Mouse (Mus musculus): ENCODE measurements around the gene Miip.

Miip gene

DNA sequence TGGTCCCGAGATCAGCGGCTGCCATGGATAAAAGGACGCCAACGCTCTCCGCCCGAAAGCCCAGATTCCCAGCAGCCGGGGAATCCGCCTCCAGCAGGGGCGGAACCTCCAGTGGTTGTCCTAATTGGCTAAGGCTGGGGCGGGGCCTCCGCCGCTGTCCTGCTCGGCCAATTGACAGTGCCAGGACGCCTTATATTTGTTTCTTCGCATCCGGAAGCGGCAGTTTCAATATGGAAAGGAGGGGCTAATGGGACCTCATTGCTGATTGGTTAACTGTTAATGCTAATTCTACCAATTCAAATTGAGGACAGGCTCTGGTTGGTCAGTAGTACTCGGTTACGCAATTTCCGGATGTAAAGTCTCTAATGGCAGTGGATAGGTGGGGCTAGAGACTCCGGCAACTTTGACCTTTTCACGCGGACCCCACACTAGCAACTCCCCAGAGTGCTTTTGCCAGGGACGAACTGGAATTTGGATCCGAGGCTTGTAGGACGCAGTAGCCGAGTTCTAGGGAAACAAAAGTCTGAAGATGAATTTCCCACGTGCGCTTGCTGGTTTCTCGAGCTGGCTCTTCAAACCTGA, at the start of gene Miip, which contains the start of gene Fv1:
Miip (minus strand) TSS at position 367 of the 582 bp plus-strand sequence.
Fv1 (plus strand) TSS at position 530 of the 582 bp plus-strand sequence.
- peak; percentile 98 for DNase-seq (ENCODE audit: low spot score in 2 of 2)

DNA sequence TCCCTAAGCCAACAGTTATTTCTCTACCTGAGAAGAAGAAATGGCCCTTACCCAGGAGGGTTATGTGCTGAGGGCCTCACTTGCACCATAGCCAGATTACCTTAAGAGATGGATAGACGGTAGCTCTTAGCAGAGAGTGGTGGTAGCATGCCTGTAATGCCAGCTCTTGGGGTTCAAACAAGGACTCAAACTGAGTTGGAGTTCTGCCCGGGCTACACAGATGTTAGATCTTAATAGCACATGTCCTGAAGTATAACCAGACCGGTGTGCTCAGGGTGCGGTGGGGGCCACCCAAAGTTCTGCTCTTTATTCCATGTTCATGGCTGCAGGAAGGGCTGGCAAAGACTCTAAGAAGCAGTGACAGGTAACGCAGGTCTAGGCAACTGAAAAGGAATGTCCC, 40.9 kb upstream of the Miip start:
- no peak for DNase-seq (ENCODE audit: low spot score in 2 of 2)

DNA sequence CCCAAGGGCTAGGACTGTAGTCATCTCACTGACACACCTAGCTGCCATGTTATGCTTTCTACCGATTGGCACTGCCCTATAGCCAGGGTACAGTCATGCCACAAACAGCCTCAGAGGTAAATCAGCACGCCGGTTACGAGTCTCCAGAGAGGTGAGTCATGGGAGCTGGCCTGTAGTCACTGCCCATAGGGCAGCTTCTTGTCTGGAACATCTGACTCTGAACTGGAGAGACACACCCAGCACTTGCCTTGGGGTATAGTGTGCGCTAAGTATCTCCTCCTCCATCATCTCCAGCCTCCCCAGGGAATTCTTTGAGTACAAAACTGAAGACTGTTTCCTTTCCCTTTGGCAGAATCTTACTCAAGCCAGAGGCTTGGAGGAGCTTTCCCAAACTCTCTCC, 37.6 kb upstream of the Miip start:
- DNase-seq (ENCODE audit: low spot score in 2 of 2), result no peak

DNA sequence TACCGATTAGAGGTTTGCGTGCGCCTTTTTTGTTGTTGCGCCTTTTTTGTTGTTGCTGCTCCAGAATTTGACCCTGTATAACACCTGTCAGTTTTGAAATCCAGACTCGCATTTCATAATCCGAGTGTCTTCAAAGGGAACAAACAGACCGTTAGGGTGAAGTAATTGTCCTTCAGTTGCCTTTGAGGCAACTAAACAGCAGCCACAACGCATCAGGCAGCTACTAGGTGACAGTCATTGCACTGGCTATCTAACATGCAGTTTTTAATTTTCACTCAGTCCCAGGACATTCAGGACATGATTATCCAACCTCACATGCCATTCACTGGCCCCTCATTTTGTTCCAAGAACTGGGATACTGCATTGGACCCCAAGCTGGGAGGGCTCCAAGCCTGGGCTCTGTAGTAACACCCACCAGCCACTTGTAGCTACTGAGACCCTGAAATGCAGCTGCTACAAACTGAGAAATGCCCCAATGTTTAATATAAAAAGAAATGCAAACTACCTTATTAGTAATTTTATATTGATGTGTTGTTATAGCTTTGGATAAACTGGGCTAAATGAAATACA, 36.6 kb upstream of the Miip start:
- DNase-seq (ENCODE audit: low spot score in 2 of 2), result no peak

DNA sequence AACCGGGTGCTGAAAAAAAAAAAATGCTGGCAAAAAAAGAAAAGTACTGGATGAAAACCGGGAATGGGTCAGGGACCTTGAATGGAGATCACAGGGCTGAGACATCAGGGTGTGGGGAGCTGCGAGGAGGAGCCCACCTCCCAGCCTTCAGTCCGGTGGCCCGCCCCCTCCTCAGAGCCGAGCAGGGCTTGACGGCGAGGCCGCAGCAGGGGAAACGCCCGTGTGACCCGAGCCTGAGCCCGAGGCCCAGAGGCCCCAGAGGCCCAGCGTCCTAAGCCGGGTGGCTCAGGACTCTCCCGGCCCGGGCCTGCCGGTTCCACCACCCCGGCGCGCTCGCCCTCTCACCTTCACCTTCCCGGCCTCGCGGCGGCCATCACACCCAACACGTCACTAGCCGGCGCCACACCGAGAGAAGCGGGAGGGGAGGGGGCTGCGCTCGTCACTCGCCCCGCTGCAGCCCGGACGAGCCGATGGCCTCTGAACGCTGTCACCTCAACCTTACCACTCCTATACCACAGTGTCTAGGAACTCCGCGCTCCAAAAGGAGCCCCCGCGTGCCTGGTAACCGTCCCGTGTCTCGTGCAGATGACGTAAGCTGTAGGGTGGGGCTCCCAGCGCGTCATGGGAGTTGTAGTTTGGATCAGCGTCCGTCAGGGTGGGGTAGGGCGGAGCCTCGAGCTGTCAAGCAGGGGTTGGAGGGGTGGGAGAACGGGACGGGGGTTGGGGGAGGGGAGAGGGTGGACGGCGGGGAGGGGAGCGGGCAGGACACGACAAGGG, 35.9 kb upstream of the Miip start, which contains the start of gene Mfn2:
Mfn2 (minus strand) TSS at position 392 of the 777 bp plus-strand sequence.
- peak; percentile 81 to 92 for DNase-seq (ENCODE audit: low spot score in 2 of 2)

DNA sequence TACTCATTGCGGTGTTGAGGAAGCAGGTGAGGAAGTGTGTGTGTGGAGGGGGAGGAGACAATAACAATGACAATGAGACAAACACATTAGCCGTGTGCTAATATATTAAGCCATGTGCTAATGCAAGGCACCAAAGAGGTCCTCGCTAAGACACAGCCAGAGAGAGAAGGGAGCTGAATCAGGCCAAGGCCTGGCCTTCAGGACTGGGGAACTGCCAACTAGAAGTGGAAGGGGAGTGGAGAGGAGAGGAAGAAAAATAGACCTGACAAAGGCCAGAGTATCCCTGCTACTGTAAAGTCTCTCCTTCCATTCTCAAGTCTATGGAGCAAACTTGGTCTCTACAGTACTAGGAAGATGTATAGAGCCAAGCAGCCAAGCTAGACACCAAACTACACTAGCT, 35.0 kb upstream of the Miip start:
- DNase-seq (ENCODE audit: low spot score in 2 of 2), result no peak

DNA sequence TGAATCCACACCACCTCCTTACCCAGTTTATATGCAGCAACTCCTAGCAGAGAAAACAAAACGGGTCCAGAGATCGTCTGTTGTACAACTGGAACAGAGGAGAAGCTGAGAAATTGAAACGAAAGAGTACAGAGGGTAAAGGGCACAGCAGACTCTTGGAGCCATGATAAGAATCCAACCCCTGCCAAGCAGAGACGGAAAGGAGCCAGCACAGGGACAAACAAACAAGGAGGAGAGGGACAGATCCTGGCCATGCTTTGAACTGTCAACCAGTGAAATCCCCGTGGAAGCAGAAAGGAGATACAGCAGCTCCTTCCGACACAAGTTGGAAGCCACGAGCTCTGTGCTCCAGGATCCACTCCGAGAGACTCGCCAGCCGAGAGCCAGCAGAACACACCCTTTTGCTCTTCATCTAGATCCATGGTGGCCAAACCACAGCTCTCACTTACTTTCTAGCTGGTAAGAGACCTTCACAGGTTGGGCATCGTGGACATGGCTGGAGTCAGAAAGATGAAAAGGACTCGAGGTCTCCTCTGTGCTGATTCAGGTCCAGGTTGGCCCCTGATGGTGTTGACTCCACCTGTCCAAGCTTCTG, 34.4 kb upstream of the Miip start:
- DNase-seq (ENCODE audit: low spot score in 2 of 2), result no peak

DNA sequence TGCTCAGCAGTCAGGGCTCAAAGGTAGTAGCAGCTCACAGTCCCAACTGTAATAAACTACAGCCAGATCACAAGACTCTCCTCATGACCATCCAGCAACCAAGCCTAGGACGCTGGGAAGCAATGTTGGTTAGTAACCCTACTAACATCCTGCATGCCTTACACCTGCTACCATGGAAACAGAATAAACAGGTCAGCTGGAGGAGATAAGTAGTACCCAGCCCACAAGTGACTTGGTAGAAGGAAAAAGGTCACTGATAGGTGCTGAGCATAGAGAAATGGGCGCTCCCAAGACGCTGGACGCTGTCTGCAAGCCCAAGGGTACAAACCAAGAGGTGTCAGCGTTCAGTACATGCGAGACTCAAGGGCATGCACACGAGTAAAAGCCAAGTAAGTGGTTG, 31.8 kb upstream of the Miip start:
- DNase-seq (ENCODE audit: low spot score in 2 of 2), result no peak

DNA sequence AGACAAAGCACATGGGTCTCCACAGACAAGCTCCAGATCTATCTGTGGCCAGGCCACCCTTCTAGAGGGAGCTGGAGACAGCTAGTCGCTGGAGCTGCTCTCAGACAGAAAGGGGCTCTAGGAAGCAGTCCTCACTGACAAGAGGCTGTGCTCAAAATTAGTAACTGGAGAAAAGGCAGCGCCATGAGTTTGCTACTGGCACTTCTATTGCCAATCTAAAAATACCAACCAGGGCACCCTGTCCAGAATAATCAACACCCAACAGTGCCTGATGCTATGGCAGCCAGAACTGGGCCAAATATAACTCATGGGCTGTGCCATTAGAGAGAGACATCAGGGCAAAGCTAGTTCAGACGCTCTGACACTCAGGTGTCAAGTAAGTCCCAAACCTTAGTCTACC, 28.7 kb upstream of the Miip start:
- no peak for DNase-seq (ENCODE audit: low spot score in 2 of 2)

DNA sequence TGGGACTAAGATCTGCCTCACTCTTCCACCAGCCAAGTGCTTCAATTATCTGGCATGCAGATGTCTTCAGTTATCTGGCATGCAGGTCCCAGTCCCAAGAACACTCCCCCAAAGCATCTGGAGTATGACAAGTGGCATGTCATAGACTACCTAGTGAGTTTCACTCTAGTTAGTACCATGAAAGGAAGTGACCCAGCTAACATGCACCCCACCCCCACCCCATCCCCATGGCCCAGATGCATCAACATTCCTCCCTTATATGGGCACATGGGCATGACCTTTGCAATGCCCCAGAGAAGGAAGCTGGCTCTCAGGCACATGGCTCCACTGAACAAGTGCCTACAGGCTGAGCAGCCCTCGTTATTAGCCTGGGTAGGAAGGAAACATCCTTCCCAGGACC, 27.8 kb upstream of the Miip start:
- no peak for DNase-seq (ENCODE audit: low spot score in 2 of 2)

DNA sequence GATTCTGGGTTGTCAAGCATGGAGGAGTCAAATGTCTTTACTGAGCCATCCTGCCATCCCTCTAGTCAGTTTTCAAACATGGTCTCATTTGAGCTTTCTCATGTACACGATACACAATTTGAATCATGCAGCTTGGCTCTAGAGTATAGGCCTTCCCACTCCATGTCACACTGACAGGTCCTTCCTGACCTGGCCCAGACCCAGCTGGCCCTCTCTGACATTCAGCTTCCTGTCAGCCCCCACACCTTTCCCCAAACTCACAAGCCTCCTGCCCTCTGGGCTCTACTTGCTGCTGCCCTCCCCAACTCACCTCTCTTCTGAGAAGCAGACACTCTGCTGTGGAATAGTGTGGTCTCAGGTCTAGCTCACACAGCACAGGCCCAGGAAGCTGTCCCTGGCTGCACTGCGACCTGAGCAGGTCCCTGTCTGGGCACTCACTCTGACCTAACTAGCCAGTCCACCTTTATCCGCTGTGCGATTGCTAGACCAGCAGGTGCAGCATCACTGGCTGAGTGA, 27.3 kb upstream of the Miip start:
- DNase-seq (ENCODE audit: low spot score in 2 of 2), result no peak

DNA sequence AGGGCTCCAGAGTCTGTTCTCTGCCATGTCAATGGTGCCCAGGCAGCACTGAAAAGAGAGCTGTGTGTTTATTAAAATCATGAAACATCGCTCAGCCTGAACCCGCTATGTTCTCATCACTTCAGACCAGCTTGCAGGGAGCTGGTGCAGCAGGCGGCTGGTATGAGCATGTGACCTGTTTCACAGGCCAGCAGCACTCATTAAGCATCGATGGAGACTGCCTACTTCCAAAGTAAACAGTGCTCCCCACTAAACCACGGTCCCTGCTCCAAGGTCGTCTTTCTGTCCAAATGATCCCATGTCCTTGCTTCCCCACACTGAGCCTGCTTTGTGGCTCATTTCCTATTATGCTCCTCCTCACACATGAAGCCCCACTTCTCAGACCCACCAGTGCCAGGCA, 21.7 kb upstream of the Miip start:
- no peak for DNase-seq (ENCODE audit: low spot score in 2 of 2)

DNA sequence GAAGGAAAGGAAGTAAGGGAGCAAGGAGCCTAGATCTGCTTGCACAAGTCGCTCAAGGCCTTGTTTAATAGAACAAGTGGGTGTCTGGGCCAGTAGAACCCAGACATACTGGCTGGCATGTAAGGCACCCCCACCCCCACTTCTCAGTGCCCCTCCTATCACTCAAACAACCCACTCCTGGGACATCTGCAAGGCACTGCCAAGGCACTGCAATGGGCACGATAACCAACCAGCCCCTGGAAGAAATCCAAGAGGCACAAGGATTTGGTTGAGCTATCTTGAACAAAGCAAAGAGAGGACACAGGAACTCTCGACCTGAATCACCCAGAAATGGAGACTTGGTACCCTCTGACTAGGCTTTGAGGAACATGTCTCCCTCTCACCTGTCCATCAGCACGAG, 19.6 kb upstream of the Miip start:
- no peak for DNase-seq (ENCODE audit: low spot score in 2 of 2)

DNA sequence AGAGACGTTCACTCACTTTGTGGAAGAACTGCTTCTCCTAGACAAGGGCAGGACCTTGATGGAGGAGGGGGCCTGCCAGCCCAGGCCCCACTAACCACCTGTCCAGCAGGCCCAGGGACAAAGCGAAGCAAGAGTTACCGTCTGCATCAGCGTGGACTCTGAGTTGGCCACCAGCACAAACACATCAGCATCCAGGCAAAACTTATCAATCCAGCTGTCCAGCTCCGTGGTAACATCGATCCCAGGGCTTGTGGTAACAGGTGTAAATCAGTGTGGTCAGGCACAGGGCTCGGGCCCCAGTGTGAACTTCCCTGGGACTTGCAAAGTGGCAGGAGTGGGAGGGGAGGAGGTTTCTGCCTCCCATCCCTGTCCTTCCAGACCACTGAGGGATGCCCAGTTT, 18.7 kb upstream of the Miip start:
- no peak for DNase-seq (ENCODE audit: low spot score in 2 of 2)

DNA sequence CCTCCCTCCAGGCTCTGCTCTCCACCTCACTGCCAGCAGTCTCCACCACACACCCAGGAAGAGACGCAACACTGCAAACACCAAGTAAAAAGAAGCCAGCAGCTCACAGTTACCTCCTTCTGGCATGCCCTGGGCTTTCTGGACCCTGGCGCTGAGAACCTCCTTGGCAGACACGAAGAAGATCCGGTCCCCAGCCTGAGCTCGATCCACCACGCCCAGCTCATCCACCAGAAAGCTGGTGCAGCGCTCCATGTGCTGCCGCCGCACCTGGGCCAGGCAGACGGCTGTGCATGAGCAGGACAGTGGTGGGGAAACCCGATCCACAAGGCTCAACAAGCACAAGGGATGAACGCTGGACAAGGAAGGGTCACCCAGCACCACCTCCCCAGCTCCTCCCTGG, 17.5 kb upstream of the Miip start:
- no peak for DNase-seq (ENCODE audit: low spot score in 2 of 2)

DNA sequence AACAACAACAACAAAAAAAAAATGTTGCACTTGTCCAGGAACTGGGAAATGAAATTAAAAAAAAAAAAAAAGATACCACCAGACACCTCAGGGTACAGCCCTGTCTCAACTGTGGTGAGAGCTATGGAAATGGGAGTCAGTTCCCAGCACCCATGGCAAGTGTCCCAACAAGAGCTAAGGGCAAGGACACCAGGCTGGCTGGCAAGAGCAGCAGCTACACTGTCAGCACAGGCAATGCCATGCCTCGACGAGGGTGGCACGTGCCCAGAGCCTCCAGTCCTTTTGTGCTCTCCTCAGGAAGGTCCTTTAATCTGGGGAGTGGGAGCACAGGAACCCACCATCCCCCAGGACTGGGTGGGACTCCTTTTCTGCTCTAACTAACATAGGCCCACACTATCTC, 15.5 kb upstream of the Miip start:
- DNase-seq (ENCODE audit: low spot score in 2 of 2), result no peak

DNA sequence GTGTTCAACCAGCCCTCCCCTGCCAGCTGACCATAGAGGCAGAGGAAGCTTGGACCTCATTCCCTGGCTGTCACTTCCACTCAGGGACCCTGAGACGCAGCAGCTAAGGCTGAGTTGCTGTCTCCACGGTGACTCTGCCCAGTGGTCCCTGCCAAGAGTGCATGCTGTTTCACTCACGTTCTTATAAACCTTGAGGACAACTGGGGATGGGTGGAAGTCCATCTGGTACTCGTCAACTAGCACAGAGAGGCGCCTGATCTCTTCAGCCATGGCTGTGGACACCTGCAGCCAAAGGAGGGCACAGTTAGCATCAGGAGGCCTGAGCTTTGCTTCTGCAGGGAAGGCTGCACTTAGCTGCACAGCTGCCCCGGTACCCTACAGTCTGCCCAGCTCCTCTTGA, 14.4 kb upstream of the Miip start:
- DNase-seq (ENCODE audit: low spot score in 2 of 2), result no peak

DNA sequence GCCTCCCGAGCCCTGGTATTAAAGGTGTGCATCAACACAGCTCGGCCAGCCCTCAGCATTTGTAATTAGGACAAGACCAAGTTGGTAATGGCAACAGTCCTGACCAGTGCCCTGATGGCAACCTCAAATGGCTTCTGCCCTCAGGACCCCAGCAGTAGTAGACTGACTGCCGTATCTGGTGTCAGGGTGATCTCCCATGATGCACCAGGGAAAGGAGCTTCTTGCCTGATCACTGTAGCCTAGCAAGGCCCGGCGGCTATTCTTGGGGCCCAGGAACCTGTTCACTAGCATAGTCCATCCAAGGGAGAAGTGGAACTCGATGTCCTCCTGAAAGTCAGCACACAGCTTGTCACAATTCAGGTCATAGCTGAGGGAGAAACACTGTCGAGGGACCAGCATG, 13.2 kb upstream of the Miip start:
- DNase-seq (ENCODE audit: low spot score in 2 of 2), result no peak

DNA sequence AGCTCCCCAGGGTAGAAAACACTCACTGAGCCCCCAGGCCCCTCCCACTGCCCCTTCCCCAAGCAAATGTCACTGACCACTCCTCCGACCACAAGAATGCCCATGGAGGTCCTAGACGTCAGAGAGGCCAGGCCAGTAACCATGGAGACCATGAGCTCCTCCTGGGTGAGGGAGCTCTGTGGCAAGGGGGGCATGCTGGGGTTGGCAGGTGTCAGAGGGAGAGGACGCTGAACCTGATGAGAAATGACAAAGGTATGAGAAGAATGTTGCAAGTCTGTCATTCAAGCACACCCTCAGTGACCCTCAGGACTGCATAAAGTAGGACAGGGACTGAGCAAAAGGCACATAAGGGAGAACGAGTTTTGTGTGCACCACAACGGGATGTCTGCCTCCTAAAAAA, 11.2 kb upstream of the Miip start:
- DNase-seq (ENCODE audit: low spot score in 2 of 2), result no peak

DNA sequence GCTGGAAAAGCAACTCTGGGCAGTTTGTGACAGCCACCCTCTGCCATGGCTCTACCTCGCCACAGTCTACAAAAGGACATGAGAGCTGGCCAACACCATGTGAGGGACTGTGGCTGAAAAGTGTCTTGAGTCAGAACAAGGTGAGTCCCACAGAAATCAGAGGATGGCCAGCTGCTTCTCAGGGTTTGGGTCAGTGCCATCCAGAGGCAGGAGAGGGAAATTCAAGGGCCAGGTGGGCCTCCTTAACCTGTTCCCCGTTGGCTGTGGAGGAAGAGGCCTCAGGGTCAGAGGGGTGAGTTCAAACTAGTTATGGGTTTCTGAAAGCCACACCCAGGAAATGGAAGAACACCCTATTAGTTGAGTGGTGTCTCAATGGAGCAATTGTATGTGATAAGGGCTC, 10.8 kb upstream of the Miip start:
- DNase-seq (ENCODE audit: low spot score in 2 of 2), result no peak

DNA sequence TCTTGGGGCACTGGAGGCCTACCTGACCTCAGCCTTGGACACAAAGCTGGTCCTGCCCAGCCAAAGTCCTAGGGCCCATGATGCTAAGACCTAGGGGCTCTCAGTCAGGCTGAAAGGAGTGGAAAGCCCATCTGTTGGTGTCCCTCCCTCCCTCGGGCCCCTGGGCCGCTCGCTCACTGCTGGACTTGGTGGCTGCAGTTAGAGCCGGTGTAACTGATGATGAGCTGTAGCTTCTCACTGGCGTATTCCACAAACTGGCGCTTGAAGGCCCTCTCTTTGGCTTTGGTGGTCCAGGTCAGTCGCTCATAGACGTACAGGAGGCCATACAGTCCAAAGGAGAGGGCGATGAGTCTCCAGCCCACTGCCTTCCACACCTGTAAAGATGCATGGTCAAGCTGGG, 9.9 kb upstream of the Miip start:
- DNase-seq (ENCODE audit: low spot score in 2 of 2), result no peak

DNA sequence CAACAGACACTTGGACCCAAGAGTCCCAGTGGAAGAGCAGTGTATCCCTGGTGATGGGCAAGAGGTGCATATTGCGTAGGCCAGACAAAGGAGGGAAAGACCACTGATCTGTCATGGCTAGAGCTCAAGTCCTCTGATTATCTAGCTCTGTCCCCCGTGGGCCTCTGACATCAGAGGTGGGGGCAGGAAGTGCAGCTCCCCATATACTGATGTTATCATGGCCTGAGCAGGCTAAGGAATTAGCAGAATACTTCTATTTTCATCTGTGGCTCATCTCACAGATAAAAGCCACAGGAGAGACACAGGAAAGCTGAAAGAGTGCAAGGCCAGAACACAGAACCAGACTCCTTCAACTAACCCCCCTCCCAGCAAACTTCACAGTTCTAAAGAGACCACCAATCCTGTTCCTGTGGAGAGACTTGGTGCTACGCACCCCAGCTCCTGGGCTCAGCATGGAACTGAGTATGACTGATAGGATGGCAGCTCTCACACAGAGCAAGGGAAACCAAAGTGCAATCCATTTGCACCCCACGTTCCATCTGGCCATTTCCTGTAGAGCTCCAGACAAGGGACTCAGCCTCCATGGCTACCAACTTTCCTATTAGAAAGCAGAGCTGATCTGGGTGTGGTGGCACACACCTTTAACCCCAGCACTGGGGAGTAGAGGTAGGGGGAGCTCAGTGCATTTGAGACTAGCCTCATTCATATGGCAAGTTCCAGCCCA, 7.4 kb upstream of the Miip start:
- no peak for DNase-seq (ENCODE audit: low spot score in 2 of 2)
